Mouse (Mus musculus): ENCODE measurements at regions not wholly inside any gene's neighbourhood (a gene's known extent, or its start where the extent isn't known, plus 50 kb on each side); places are given as distances from the start of the nearest gene placed in this dataset.

GRCm38 (mm10) chr9:61092834-61093479 lies 279.2 kb upstream of the Tle3 start:
- Histone ChIP-seq H3K27me3 (replicated peaks) (peaks cover 13% of the 10 kb centered on the region), H3K4me2 (no peak overlapping the region), H3K4me3 (no peak overlapping the region), H3K27ac (ENCODE audit: poor library complexity, severe bottlenecking) (no peak overlapping the region), H3K4me1 (replicated peaks) (no peaks in the 10 kb centered on the region), H3K9me3 (replicated peaks) (no peaks in the 10 kb centered on the region), H3K36me3 (no peaks in the 10 kb centered on the region), H3K9ac (no peak overlapping the region)
- WGBS: 88% methylated on average over 13 of the region's 13 CpGs
- no peak for ATAC-seq (ENCODE audit: insufficient number of reproducible peaks, low FRiP score)

- WGBS: 83% methylated on average over 2 of the region's 2 CpGs
- Histone ChIP-seq H3K4me3 (no peak overlapping the region), H3K9ac (no peak overlapping the region), H3K36me3 (no peaks in the 10 kb centered on the region), H3K27ac (ENCODE audit: poor library complexity, severe bottlenecking) (no peak overlapping the region), H3K4me1 (replicated peaks) (no peaks in the 10 kb centered on the region), H3K9me3 (replicated peaks) (no peaks in the 10 kb centered on the region), H3K27me3 (replicated peaks) (peaks cover 6% of the 10 kb centered on the region), H3K4me2 (no peak overlapping the region)
- no peak for ATAC-seq (ENCODE audit: insufficient number of reproducible peaks, low FRiP score)
These were observed 276.9 kb upstream of the Tle3 start for GRCm38 (mm10) chr9:61095069-61095775.

GRCm38 (mm10) chr9:61101741-61102450 lies 270.3 kb upstream of the Tle3 start:
- no peaks in the 10 kb centered on the region for H3K4me1 ChIP-seq (replicated peaks)
- H3K36me3 ChIP-seq: no peaks in the 10 kb centered on the region
- H3K27ac ChIP-seq (ENCODE audit: poor library complexity, severe bottlenecking): no peak overlapping the region
- no peak overlapping the region for H3K9ac ChIP-seq
- H3K4me3 ChIP-seq: no peak overlapping the region
- H3K27me3 ChIP-seq (replicated peaks): peaks cover 15% of the 10 kb centered on the region; the same call in 1 of the 2 replicates
- WGBS: 78% methylated on average over 7 of the region's 7 CpGs
- no peak for ATAC-seq (ENCODE audit: insufficient number of reproducible peaks, low FRiP score)
- no peak overlapping the region for H3K4me2 ChIP-seq
- H3K9me3 ChIP-seq (replicated peaks): no peaks in the 10 kb centered on the region

- H3K9me3 ChIP-seq (replicated peaks): no peaks in the 10 kb centered on the region
- H3K9ac ChIP-seq: no peak overlapping the region
- H3K27ac ChIP-seq (ENCODE audit: poor library complexity, severe bottlenecking): no peak overlapping the region
- H3K4me1 ChIP-seq (replicated peaks): no peaks in the 10 kb centered on the region
- no peak overlapping the region for H3K4me3 ChIP-seq
- no peaks in the 10 kb centered on the region for H3K36me3 ChIP-seq
- 73% methylated on average over 24 of the region's 24 CpGs for WGBS
- no peak for ATAC-seq (ENCODE audit: insufficient number of reproducible peaks, low FRiP score)
- peaks cover 15% of the 10 kb centered on the region; the same call in 1 of the 2 replicates for H3K27me3 ChIP-seq (replicated peaks)
- no peak overlapping the region for H3K4me2 ChIP-seq
These were observed 269.5 kb upstream of the Tle3 start for GRCm38 (mm10) chr9:61102451-61103358.

GRCm38 (mm10) chr9:61105550-61106280 lies 266.5 kb upstream of the Tle3 start:
- Histone ChIP-seq H3K36me3 (no peaks in the 10 kb centered on the region), H3K4me2 (no peak overlapping the region), H3K27me3 (replicated peaks) (peaks cover 24% of the 10 kb centered on the region), H3K4me3 (no peak overlapping the region), H3K9ac (no peak overlapping the region), H3K4me1 (replicated peaks) (no peaks in the 10 kb centered on the region), H3K27ac (ENCODE audit: poor library complexity, severe bottlenecking) (no peak overlapping the region), H3K9me3 (replicated peaks) (no peaks in the 10 kb centered on the region)
- WGBS: 80% methylated on average over 15 of the region's 15 CpGs
- ATAC-seq (ENCODE audit: insufficient number of reproducible peaks, low FRiP score): no peak

- Histone ChIP-seq H3K4me1 (replicated peaks) (no peaks in the 10 kb centered on the region), H3K27me3 (replicated peaks) (peaks cover 37% of the 10 kb centered on the region), H3K36me3 (no peaks in the 10 kb centered on the region), H3K9me3 (replicated peaks) (no peaks in the 10 kb centered on the region), H3K9ac (no peak overlapping the region), H3K4me3 (no peak overlapping the region), H3K4me2 (no peak overlapping the region), H3K27ac (ENCODE audit: poor library complexity, severe bottlenecking) (no peak overlapping the region)
- 81% methylated on average over 5 of the region's 5 CpGs for WGBS
- ATAC-seq (ENCODE audit: insufficient number of reproducible peaks, low FRiP score): no peak
These were observed 262.5 kb upstream of the Tle3 start for GRCm38 (mm10) chr9:61109519-61110285.

DNA sequence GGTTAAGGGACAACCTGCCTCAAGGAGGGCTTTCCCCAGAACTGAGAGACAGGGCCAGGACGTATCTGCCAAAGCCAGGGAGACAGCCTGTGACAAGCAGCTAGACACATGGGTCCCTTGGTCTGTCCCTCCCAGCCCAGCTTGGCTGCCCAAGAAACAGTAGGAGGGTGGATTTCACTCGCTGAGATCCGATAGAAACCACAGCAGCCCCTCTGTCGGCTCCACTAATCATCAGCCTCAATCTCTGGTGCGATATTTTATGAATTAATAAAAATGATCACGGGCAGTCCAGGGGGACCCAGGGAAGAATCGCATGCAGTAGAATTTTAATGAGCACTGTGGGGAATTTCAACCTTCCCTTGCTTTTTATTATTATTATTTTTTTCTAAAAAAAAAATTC lies 261.0 kb upstream of the Tle3 start:
- no peak overlapping the region for H3K9ac ChIP-seq
- no peak overlapping the region for H3K4me2 ChIP-seq
- H3K36me3 ChIP-seq: no peaks in the 10 kb centered on the region
- no peak overlapping the region for H3K4me3 ChIP-seq
- no peaks in the 10 kb centered on the region for H3K4me1 ChIP-seq (replicated peaks)
- H3K9me3 ChIP-seq (replicated peaks): no peaks in the 10 kb centered on the region
- ATAC-seq (ENCODE audit: insufficient number of reproducible peaks, low FRiP score): no peak
- WGBS: 55% methylated on average over 7 of the region's 7 CpGs
- H3K27ac ChIP-seq (ENCODE audit: poor library complexity, severe bottlenecking): no peak overlapping the region
- H3K27me3 ChIP-seq (replicated peaks): peaks cover 39% of the 10 kb centered on the region

- no peak overlapping the region for H3K27ac ChIP-seq (ENCODE audit: poor library complexity, severe bottlenecking)
- no peaks in the 10 kb centered on the region for H3K9me3 ChIP-seq (replicated peaks)
- no peaks in the 10 kb centered on the region for H3K36me3 ChIP-seq
- no peak overlapping the region for H3K9ac ChIP-seq
- H3K4me2 ChIP-seq: no peak overlapping the region
- no peaks in the 10 kb centered on the region for H3K4me1 ChIP-seq (replicated peaks)
- ATAC-seq (ENCODE audit: insufficient number of reproducible peaks, low FRiP score): no peak
- 62% methylated on average over 19 of the region's 19 CpGs for WGBS
- no peak overlapping the region for H3K4me3 ChIP-seq
- peaks cover 43% of the 10 kb centered on the region for H3K27me3 ChIP-seq (replicated peaks)
These were observed 260.3 kb upstream of the Tle3 start for GRCm38 (mm10) chr9:61111733-61112415.

- Histone ChIP-seq H3K9me3 (replicated peaks) (no peaks in the 10 kb centered on the region), H3K4me2 (no peak overlapping the region), H3K4me1 (replicated peaks) (peaks cover 4% of the 10 kb centered on the region; the same call in 1 of the 2 replicates), H3K27ac (ENCODE audit: poor library complexity, severe bottlenecking) (no peak overlapping the region), H3K9ac (no peak overlapping the region), H3K27me3 (replicated peaks) (peaks cover 27% of the 10 kb centered on the region), H3K4me3 (no peak overlapping the region), H3K36me3 (no peaks in the 10 kb centered on the region)
- WGBS: 46% methylated on average over 3 of the region's 3 CpGs
- no peak for ATAC-seq (ENCODE audit: insufficient number of reproducible peaks, low FRiP score)
These were observed 252.9 kb upstream of the Tle3 start for GRCm38 (mm10) chr9:61119252-61119651.

Data from heart, embryonic 12.5 days (tissue).